Mouse (Mus musculus): ENCODE measurements around the gene Nat8. TPM values are rescaled to one million over a fixed set of nuclear protein-coding genes. Genes with fewer than 3 reads are reported as not detected.

Gene Nat8
- polyA plus RNA-seq, 1 experiment = not detected

GRCm38 (mm10) chr6:85863840-85864239, 32.0 kb upstream of the Nat8 start:
- Histone ChIP-seq H3K4me2 (ENCODE audit: low read depth) (no peak overlapping the region), H3ac (ENCODE audit: control insufficient read depth, insufficient read length) (no peak overlapping the region)
- TF ChIP-seq REST (IDR thresholded peaks at IDR 0.05; ENCODE audit: insufficient read depth, insufficient read length) = no peak
- no peak for TF ChIP-seq USF1 (IDR thresholded peaks at IDR 0.05; ENCODE audit: low read depth)
- no peak for TF ChIP-seq CEBPB (IDR thresholded peaks at IDR 0.05; ENCODE audit: insufficient read depth, poor library complexity, severe bottlenecking)
- TF ChIP-seq TCF12 (IDR thresholded peaks at IDR 0.05; ENCODE audit: insufficient read depth, poor library complexity, severe bottlenecking) = no peak
- TF ChIP-seq MYOG (IDR thresholded peaks at IDR 0.05; ENCODE audit: control insufficient read depth in 1 of 3, insufficient read depth in 1 of 3, insufficient read length in 2 of 3, low read depth in 2 of 3) = no peak
- no peak for TF ChIP-seq E2F4 (IDR thresholded peaks at IDR 0.05; ENCODE audit: insufficient read depth)
- no peak for TF ChIP-seq POLR2A (IDR thresholded peaks at IDR 0.05; ENCODE audit: insufficient read length, low read depth)
- no peak for TF ChIP-seq MAX (IDR thresholded peaks at IDR 0.05; ENCODE audit: low read depth)
- TF ChIP-seq POLR2AphosphoS2 (IDR thresholded peaks at IDR 0.05; ENCODE audit: insufficient read length, low read depth) = no peak
- no peak for TF ChIP-seq TCF3 (IDR thresholded peaks at IDR 0.05; ENCODE audit: insufficient read length, low read depth)

GRCm38 (mm10) chr6:85863136-85863535, 31.3 kb upstream of the Nat8 start:
- H3K79me2 ChIP-seq (ENCODE audit: control insufficient read depth, insufficient read depth) = no peaks in the 10 kb centered on the region
- H3K36me3 ChIP-seq (ENCODE audit: control insufficient read depth, insufficient read depth) = no peaks in the 10 kb centered on the region
- H3ac ChIP-seq (ENCODE audit: control insufficient read depth, insufficient read length) = no peak overlapping the region
- H3K4me2 ChIP-seq (ENCODE audit: low read depth) = no peak overlapping the region
- H3K4me3 ChIP-seq = no peak overlapping the region
- TF ChIP-seq MYOG (IDR thresholded peaks at IDR 0.05; ENCODE audit: control insufficient read depth in 1 of 3, insufficient read depth in 1 of 3, insufficient read length in 2 of 3, low read depth in 2 of 3) = no peak
- no peak for TF ChIP-seq MAX (IDR thresholded peaks at IDR 0.05; ENCODE audit: low read depth)
- TF ChIP-seq TCF12 (IDR thresholded peaks at IDR 0.05; ENCODE audit: insufficient read depth, poor library complexity, severe bottlenecking) = no peak
- no peak for TF ChIP-seq SRF (IDR thresholded peaks at IDR 0.05; ENCODE audit: control insufficient read depth, insufficient read length, low read depth)
- no peak for TF ChIP-seq REST (IDR thresholded peaks at IDR 0.05; ENCODE audit: insufficient read depth, insufficient read length)
- no peak for TF ChIP-seq POLR2AphosphoS2 (IDR thresholded peaks at IDR 0.05; ENCODE audit: insufficient read length, low read depth)
- no peak for TF ChIP-seq E2F4 (IDR thresholded peaks at IDR 0.05; ENCODE audit: insufficient read depth)
- TF ChIP-seq TCF3 (IDR thresholded peaks at IDR 0.05; ENCODE audit: insufficient read length, low read depth) = no peak
- no peak for TF ChIP-seq POLR2A (IDR thresholded peaks at IDR 0.05; ENCODE audit: insufficient read length, low read depth)
- no peak for TF ChIP-seq MYOD1 (IDR thresholded peaks at IDR 0.05; ENCODE audit: control insufficient read depth in 1 of 3, insufficient read length in 2 of 3, low read depth in 2 of 3)
- no peak for TF ChIP-seq USF1 (IDR thresholded peaks at IDR 0.05; ENCODE audit: low read depth)
- TF ChIP-seq CEBPB (IDR thresholded peaks at IDR 0.05; ENCODE audit: insufficient read depth, poor library complexity, severe bottlenecking) = no peak
- peaks cover 17% of the 10 kb centered on the region for H3K27me3 ChIP-seq (ENCODE audit: control insufficient read depth, insufficient read depth, insufficient read length)

More at GRCm38 (mm10) chr6:85863840-85864239, 32.0 kb upstream of the Nat8 start:
- Histone ChIP-seq H3K27me3 (ENCODE audit: control insufficient read depth, insufficient read depth, insufficient read length) (peaks cover 22% of the 10 kb centered on the region), H3K79me2 (ENCODE audit: control insufficient read depth, insufficient read depth) (no peaks in the 10 kb centered on the region), H3K36me3 (ENCODE audit: control insufficient read depth, insufficient read depth) (no peaks in the 10 kb centered on the region), H3K4me3 (no peak overlapping the region)

GRCm38 (mm10) chr6:85862565-85862964, 30.7 kb upstream of the Nat8 start:
- Histone ChIP-seq H3K36me3 (ENCODE audit: control insufficient read depth, insufficient read depth) (no peaks in the 10 kb centered on the region), H3ac (ENCODE audit: control insufficient read depth, insufficient read length) (no peak overlapping the region), H3K4me2 (ENCODE audit: low read depth) (no peak overlapping the region), H3K4me3 (no peak overlapping the region), H3K79me2 (ENCODE audit: control insufficient read depth, insufficient read depth) (no peaks in the 10 kb centered on the region), H3K27me3 (ENCODE audit: control insufficient read depth, insufficient read depth, insufficient read length) (peaks cover 14% of the 10 kb centered on the region)
- no peak for TF ChIP-seq REST (IDR thresholded peaks at IDR 0.05; ENCODE audit: insufficient read depth, insufficient read length)
- no peak for TF ChIP-seq POLR2AphosphoS2 (IDR thresholded peaks at IDR 0.05; ENCODE audit: insufficient read length, low read depth)
- no peak for TF ChIP-seq POLR2A (IDR thresholded peaks at IDR 0.05; ENCODE audit: insufficient read length, low read depth)
- no peak for TF ChIP-seq USF1 (IDR thresholded peaks at IDR 0.05; ENCODE audit: low read depth)
- no peak for TF ChIP-seq E2F4 (IDR thresholded peaks at IDR 0.05; ENCODE audit: insufficient read depth)
- no peak for TF ChIP-seq MAX (IDR thresholded peaks at IDR 0.05; ENCODE audit: low read depth)
- TF ChIP-seq MYOD1 (IDR thresholded peaks at IDR 0.05; ENCODE audit: control insufficient read depth in 1 of 3, insufficient read length in 2 of 3, low read depth in 2 of 3) = no peak
- no peak for TF ChIP-seq MYOG (IDR thresholded peaks at IDR 0.05; ENCODE audit: control insufficient read depth in 1 of 3, insufficient read depth in 1 of 3, insufficient read length in 2 of 3, low read depth in 2 of 3)
- no peak for TF ChIP-seq TCF3 (IDR thresholded peaks at IDR 0.05; ENCODE audit: insufficient read length, low read depth)
- TF ChIP-seq SRF (IDR thresholded peaks at IDR 0.05; ENCODE audit: control insufficient read depth, insufficient read length, low read depth) = no peak
- TF ChIP-seq CEBPB (IDR thresholded peaks at IDR 0.05; ENCODE audit: insufficient read depth, poor library complexity, severe bottlenecking) = no peak
- no peak for TF ChIP-seq TCF12 (IDR thresholded peaks at IDR 0.05; ENCODE audit: insufficient read depth, poor library complexity, severe bottlenecking)

- TF ChIP-seq MYOD1 (IDR thresholded peaks at IDR 0.05; ENCODE audit: control insufficient read depth in 1 of 3, insufficient read length in 2 of 3, low read depth in 2 of 3) = no peak
- no peak for TF ChIP-seq REST (IDR thresholded peaks at IDR 0.05; ENCODE audit: insufficient read depth, insufficient read length)
- no peak for TF ChIP-seq POLR2A (IDR thresholded peaks at IDR 0.05; ENCODE audit: insufficient read length, low read depth)
- TF ChIP-seq USF1 (IDR thresholded peaks at IDR 0.05; ENCODE audit: low read depth) = no peak
- TF ChIP-seq E2F4 (IDR thresholded peaks at IDR 0.05; ENCODE audit: insufficient read depth) = no peak
- no peak for TF ChIP-seq POLR2AphosphoS2 (IDR thresholded peaks at IDR 0.05; ENCODE audit: insufficient read length, low read depth)
- TF ChIP-seq SRF (IDR thresholded peaks at IDR 0.05; ENCODE audit: control insufficient read depth, insufficient read length, low read depth) = no peak
- no peak for TF ChIP-seq CEBPB (IDR thresholded peaks at IDR 0.05; ENCODE audit: insufficient read depth, poor library complexity, severe bottlenecking)
- TF ChIP-seq MYOG (IDR thresholded peaks at IDR 0.05; ENCODE audit: control insufficient read depth in 1 of 3, insufficient read depth in 1 of 3, insufficient read length in 2 of 3, low read depth in 2 of 3) = no peak
- no peak for TF ChIP-seq MAX (IDR thresholded peaks at IDR 0.05; ENCODE audit: low read depth)
- no peak for TF ChIP-seq TCF3 (IDR thresholded peaks at IDR 0.05; ENCODE audit: insufficient read length, low read depth)
- Histone ChIP-seq H3K4me3 (no peak overlapping the region), H3K4me2 (ENCODE audit: low read depth) (no peak overlapping the region), H3K27me3 (ENCODE audit: control insufficient read depth, insufficient read depth, insufficient read length) (peaks cover 14% of the 10 kb centered on the region), H3K36me3 (ENCODE audit: control insufficient read depth, insufficient read depth) (no peaks in the 10 kb centered on the region), H3K79me2 (ENCODE audit: control insufficient read depth, insufficient read depth) (no peaks in the 10 kb centered on the region), H3ac (ENCODE audit: control insufficient read depth, insufficient read length) (no peak overlapping the region)
Observed at GRCm38 (mm10) chr6:85861247-85861646, 29.4 kb upstream of the Nat8 start.
